Mouse (Mus musculus): ENCODE measurements around the gene Dcxr. TPM values are rescaled to one million over a fixed set of nuclear protein-coding genes. Genes with fewer than 3 reads are reported as not detected.

Gene Dcxr
- polyA plus RNA-seq, 1 experiment from 2014 or later, result 27.2 TPM

DNA sequence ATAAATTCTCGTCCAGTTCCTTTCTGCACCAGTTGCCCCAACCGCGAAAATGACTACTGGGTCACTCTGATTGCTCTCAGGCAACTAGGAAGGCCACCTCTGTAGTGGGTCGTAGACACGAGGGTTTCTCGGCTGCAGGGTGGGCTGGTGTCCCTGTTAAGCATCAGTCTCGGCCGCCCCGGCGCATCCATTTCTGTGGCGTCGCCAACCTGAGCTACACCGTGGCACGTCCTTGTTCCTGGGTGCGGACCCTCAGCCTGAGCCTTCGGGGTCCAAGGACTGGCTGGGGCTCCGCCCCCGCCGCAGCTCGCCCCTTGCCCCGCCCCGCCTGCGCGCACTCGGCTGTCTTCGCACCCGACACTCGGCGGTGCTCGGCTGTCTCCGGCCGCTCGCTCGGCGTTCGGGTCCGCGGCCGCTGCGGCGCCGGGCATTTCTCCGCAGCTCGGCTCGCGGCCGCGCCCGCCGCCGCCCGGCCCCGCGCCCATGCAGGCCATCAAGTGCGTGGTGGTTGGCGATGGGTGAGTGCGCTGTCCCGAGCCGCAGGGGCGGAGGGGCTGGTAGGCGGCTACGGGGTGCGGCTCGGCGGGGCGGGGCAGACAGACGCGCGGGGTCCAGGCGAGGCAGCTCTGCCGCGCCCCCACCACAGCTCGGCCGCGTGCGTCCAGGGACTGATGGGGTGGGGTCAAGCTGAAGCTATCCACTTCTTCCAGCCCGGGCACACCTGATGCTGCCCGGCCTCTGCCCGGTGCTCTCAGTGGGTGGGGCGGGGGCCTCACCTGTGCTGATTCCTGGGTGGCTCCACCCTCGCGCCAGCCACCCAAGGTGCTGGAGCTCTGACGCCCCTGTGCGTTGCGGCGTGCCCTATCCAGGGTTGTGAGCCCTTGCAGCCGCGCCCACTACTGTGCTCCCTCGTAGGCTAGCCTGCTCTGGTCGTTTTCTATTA is 5.7 kb downstream of the Dcxr start, which contains the start of gene Rac3:
Rac3 (plus strand) TSS at position 347 of the 943 bp plus-strand sequence.
- no peak for TF ChIP-seq CTCF (IDR thresholded peaks at IDR 0.05; ENCODE audit: low read depth)
- Histone ChIP-seq H3K27me3 (ENCODE audit: insufficient read depth, low read length) (no peaks in the 10 kb centered on the region), H3K9me3 (ENCODE audit: low read depth, low read length) (no peaks in the 10 kb centered on the region), H3K27ac (ENCODE audit: low read depth) (peak within 1 kb of the TSS; percentile 46; the same call in 1 of the 2 replicates), H3K4me2 (peak within 1 kb of the TSS; percentile 99), H3K4me3 (ENCODE audit: low read depth, low read length) (peak within 1 kb of the TSS; percentile 61), H3K4me1 (ENCODE audit: insufficient read depth) (0 out of 2 replicates have a peak, but pooled peaks cover 5% of the 10 kb centered on the region), H3K36me3 (ENCODE audit: insufficient read depth) (peaks cover 35% of the 10 kb centered on the region), H3K9ac (peak within 1 kb of the TSS; percentile 68)
- DNase-seq, result peak; percentile 89
- peak; percentile 74 for ATAC-seq (ENCODE audit: insufficient read depth)
- 1% methylated on average over 90 of the region's 90 CpGs for WGBS

- peak; percentile 7; the same call in 1 of the 2 replicates for ATAC-seq (ENCODE audit: insufficient read depth)
- Histone ChIP-seq H3K4me2 (peak overlapping the region; percentile 99), H3K27ac (ENCODE audit: low read depth) (no peak overlapping the region), H3K4me3 (ENCODE audit: low read depth, low read length) (peak overlapping the region; percentile 61), H3K36me3 (ENCODE audit: insufficient read depth) (peaks cover 40% of the 10 kb centered on the region), H3K9me3 (ENCODE audit: low read depth, low read length) (no peaks in the 10 kb centered on the region), H3K9ac (peak overlapping the region; percentile 68), H3K27me3 (ENCODE audit: insufficient read depth, low read length) (no peaks in the 10 kb centered on the region), H3K4me1 (ENCODE audit: insufficient read depth) (0 out of 2 replicates have a peak, but pooled peaks cover 3% of the 10 kb centered on the region)
- WGBS, result 11% methylated on average over 17 of the region's 17 CpGs
- peak; percentile 95 for DNase-seq
- peak; percentile 94 for TF ChIP-seq CTCF (IDR thresholded peaks at IDR 0.05; ENCODE audit: low read depth)
Measured at GRCm38 (mm10) chr11:120720450-120720849, 6.6 kb downstream of the Dcxr start.

DNA sequence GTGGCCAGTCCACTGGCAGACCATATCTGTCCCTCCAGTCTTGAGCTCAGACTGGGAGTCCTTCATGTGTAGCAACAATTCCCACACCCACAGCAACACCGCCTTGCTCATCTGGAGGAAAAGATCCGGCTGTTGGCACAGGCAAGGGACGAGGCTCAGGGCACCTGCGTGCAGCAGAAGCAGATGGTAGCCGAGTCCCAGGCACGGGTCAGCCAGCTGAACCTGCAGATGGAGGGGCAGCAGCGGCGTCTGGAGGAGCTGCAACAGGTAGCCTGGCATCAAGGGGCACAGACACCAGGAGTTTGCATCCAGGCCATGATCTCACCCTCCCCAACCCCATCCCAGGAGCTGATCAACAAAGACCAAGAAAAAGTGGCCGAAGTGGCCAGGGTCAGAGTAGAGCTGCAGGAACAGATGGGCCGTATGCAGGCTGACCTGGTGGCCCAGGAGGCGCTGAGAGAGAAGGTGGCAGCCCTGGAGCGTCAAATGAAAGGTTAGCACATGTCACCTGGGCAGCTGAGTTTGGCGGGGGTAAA is 7.2 kb downstream of the Dcxr start:
- Histone ChIP-seq H3K27me3 (ENCODE audit: insufficient read depth, low read length) (no peaks in the 10 kb centered on the region), H3K4me2 (no peak overlapping the region), H3K36me3 (ENCODE audit: insufficient read depth) (peaks cover 41% of the 10 kb centered on the region), H3K27ac (ENCODE audit: low read depth) (no peak overlapping the region), H3K9ac (no peak overlapping the region), H3K9me3 (ENCODE audit: low read depth, low read length) (no peaks in the 10 kb centered on the region), H3K4me1 (ENCODE audit: insufficient read depth) (0 out of 2 replicates have a peak, but pooled peaks cover 3% of the 10 kb centered on the region), H3K4me3 (ENCODE audit: low read depth, low read length) (no peak overlapping the region)
- ATAC-seq (ENCODE audit: insufficient read depth) (no peak), DNase-seq (no peak)
- WGBS, result 82% methylated on average over 13 of the region's 13 CpGs
- TF ChIP-seq CTCF (IDR thresholded peaks at IDR 0.05; ENCODE audit: low read depth), result no peak

DNA sequence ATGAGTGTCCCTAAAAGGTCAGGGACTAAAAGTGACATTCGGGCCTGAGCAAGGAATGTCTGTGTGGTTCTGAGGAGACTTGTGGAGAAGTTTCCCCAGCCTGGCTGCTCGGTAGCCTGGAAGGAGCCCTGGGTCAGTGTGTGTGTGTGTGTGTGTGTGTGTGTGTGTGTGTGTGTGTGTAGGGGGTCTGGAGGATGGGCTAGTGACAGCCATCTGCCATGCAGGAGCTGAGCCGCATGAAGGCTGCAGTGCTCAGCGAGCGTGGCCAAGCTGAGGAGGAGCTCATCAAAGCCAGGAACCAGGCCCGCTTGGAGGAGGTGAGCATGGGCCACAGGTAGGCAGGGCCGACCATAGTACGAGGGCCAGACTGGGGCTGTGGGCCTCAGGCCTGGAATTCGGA is 7.8 kb downstream of the Dcxr start:
- Histone ChIP-seq H3K36me3 (ENCODE audit: insufficient read depth) (peaks cover 41% of the 10 kb centered on the region), H3K27ac (ENCODE audit: low read depth) (no peak overlapping the region), H3K4me3 (ENCODE audit: low read depth, low read length) (no peak overlapping the region), H3K27me3 (ENCODE audit: insufficient read depth, low read length) (no peaks in the 10 kb centered on the region), H3K9me3 (ENCODE audit: low read depth, low read length) (no peaks in the 10 kb centered on the region), H3K4me2 (no peak overlapping the region), H3K9ac (no peak overlapping the region), H3K4me1 (ENCODE audit: insufficient read depth) (peaks cover 9% of the 10 kb centered on the region)
- WGBS, result 86% methylated on average over 9 of the region's 9 CpGs
- ATAC-seq (ENCODE audit: insufficient read depth) (no peak), DNase-seq (no peak)
- TF ChIP-seq CTCF (IDR thresholded peaks at IDR 0.05; ENCODE audit: low read depth), result no peak

DNA sequence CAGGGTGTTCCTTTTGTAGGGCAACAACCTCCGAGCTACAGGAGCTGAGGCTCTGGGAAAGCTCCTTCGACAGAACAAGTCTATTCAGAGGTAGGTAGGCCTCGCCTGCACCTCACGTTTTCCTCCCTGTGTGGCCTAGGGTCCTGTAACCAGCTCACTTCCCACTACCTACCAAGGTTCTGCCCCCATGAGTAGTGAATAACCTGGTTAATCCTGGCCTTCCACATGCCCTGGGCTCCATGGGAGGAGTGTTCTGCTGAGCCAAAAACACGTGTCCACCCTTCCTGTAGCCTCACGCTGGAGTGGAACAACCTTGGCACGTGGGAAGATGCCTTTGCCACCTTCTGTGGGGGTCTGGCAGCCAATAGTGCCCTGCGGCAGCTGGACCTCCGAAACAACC is 11.9 kb downstream of the Dcxr start:
- WGBS, result 83% methylated on average over 9 of the region's 9 CpGs
- no peak overlapping the region for H3K27ac ChIP-seq (ENCODE audit: low read depth)
- H3K9me3 ChIP-seq (ENCODE audit: low read depth, low read length), result no peaks in the 10 kb centered on the region
- peak overlapping the region; percentile 100; the same call in 1 of the 2 replicates for H3K4me2 ChIP-seq
- 0 out of 2 replicates have a peak overlapping the region, but pooled peaks have one; percentile 65 for H3K4me3 ChIP-seq (ENCODE audit: low read depth, low read length)
- no peaks in the 10 kb centered on the region for H3K27me3 ChIP-seq (ENCODE audit: insufficient read depth, low read length)
- peaks cover 54% of the 10 kb centered on the region for H3K36me3 ChIP-seq (ENCODE audit: insufficient read depth)
- peaks cover 7% of the 10 kb centered on the region for H3K4me1 ChIP-seq (ENCODE audit: insufficient read depth)
- DNase-seq, result no peak
- ATAC-seq (ENCODE audit: insufficient read depth), result no peak
- no peak overlapping the region for H3K9ac ChIP-seq
- TF ChIP-seq CTCF (IDR thresholded peaks at IDR 0.05; ENCODE audit: low read depth), result no peak

GRCm38 (mm10) chr11:120714546-120714945 is 12.5 kb downstream of the Dcxr start:
- peak overlapping the region; percentile 100 for H3K4me2 ChIP-seq
- no peaks in the 10 kb centered on the region for H3K9me3 ChIP-seq (ENCODE audit: low read depth, low read length)
- no peak overlapping the region for H3K27ac ChIP-seq (ENCODE audit: low read depth)
- H3K9ac ChIP-seq, result peak overlapping the region; percentile 59
- no peaks in the 10 kb centered on the region for H3K27me3 ChIP-seq (ENCODE audit: insufficient read depth, low read length)
- peaks cover 7% of the 10 kb centered on the region for H3K4me1 ChIP-seq (ENCODE audit: insufficient read depth)
- ATAC-seq (ENCODE audit: insufficient read depth), result no peak
- WGBS, result 34% methylated on average over 10 of the region's 10 CpGs
- H3K36me3 ChIP-seq (ENCODE audit: insufficient read depth), result peaks cover 54% of the 10 kb centered on the region
- TF ChIP-seq CTCF (IDR thresholded peaks at IDR 0.05; ENCODE audit: low read depth), result no peak
- no peak for DNase-seq
- peak overlapping the region; percentile 65 for H3K4me3 ChIP-seq (ENCODE audit: low read depth, low read length)

Measured in lung, embryonic 14.5 days (tissue).